Mouse (Mus musculus): ENCODE measurements at regions not wholly inside any gene's neighbourhood (a gene's known extent, or its start where the extent isn't known, plus 50 kb on each side); places are given as distances from the start of the nearest gene placed in this dataset.

GRCm38 (mm10) chr7:111157754-111158325 is 75.0 kb upstream of the Eif4g2 start:
- TF ChIP-seq CTCF (IDR thresholded peaks at IDR 0.05; ENCODE audit: insufficient read depth, low read length): no peak
- no peak for TF ChIP-seq POLR2A (IDR thresholded peaks at IDR 0.05; ENCODE audit: borderline replicate concordance, extremely low read depth, low read depth, low read length)
